Mouse (Mus musculus): ENCODE measurements around the gene Gpr176. TPM values are rescaled to one million over a fixed set of nuclear protein-coding genes. Genes with fewer than 3 reads are reported as not detected.

Gene Gpr176
- polyA plus RNA-seq, 1 experiment from 2014 or later: 0.35 TPM

GRCm38 (mm10) chr2:118236196-118236595 lies 137.0 kb downstream of the Gpr176 start:
- H3K36me3 ChIP-seq (ENCODE audit: control insufficient read depth, insufficient read depth, low read length): no peaks in the 10 kb centered on the region
- no peak for ATAC-seq
- H3K9ac ChIP-seq (ENCODE audit: low read depth, low read length): no peak overlapping the region
- no peak overlapping the region for H3K4me2 ChIP-seq (ENCODE audit: low read depth, low read length)
- 81% methylated on average over 7 of the region's 7 CpGs for WGBS
- no peaks in the 10 kb centered on the region for H3K9me3 ChIP-seq (ENCODE audit: control insufficient read depth, low read length)
- H3K4me3 ChIP-seq (ENCODE audit: low read length): no peak overlapping the region
- H3K4me1 ChIP-seq (ENCODE audit: control insufficient read depth, insufficient read depth, low read length): no peaks in the 10 kb centered on the region
- no peak overlapping the region for H3K27ac ChIP-seq (ENCODE audit: low read length)
- no peaks in the 10 kb centered on the region for H3K27me3 ChIP-seq (replicated peaks; ENCODE audit: control insufficient read depth, insufficient read depth, low read length)

- Histone ChIP-seq H3K4me3 (ENCODE audit: low read length) (no peak overlapping the region), H3K36me3 (ENCODE audit: control insufficient read depth, insufficient read depth, low read length) (no peaks in the 10 kb centered on the region), H3K9ac (ENCODE audit: low read depth, low read length) (no peak overlapping the region), H3K27ac (ENCODE audit: low read length) (no peak overlapping the region), H3K27me3 (replicated peaks; ENCODE audit: control insufficient read depth, insufficient read depth, low read length) (no peaks in the 10 kb centered on the region), H3K4me2 (ENCODE audit: low read depth, low read length) (no peak overlapping the region), H3K4me1 (ENCODE audit: control insufficient read depth, insufficient read depth, low read length) (no peaks in the 10 kb centered on the region), H3K9me3 (ENCODE audit: control insufficient read depth, low read length) (no peaks in the 10 kb centered on the region)
- ATAC-seq: no peak
- 76% methylated on average over 3 of the region's 3 CpGs for WGBS
These were observed 137.6 kb downstream of the Gpr176 start for GRCm38 (mm10) chr2:118235614-118236013.

- no peak overlapping the region for H3K9ac ChIP-seq (ENCODE audit: low read depth, low read length)
- no peaks in the 10 kb centered on the region for H3K27me3 ChIP-seq (replicated peaks; ENCODE audit: control insufficient read depth, insufficient read depth, low read length)
- H3K4me2 ChIP-seq (ENCODE audit: low read depth, low read length): no peak overlapping the region
- 61% methylated on average over 3 of the region's 3 CpGs for WGBS
- no peak for ATAC-seq
- no peaks in the 10 kb centered on the region for H3K9me3 ChIP-seq (ENCODE audit: control insufficient read depth, low read length)
- no peaks in the 10 kb centered on the region for H3K36me3 ChIP-seq (ENCODE audit: control insufficient read depth, insufficient read depth, low read length)
- no peaks in the 10 kb centered on the region for H3K4me1 ChIP-seq (ENCODE audit: control insufficient read depth, insufficient read depth, low read length)
- H3K27ac ChIP-seq (ENCODE audit: low read length): no peak overlapping the region
- no peak overlapping the region for H3K4me3 ChIP-seq (ENCODE audit: low read length)
These were observed 142.7 kb downstream of the Gpr176 start for GRCm38 (mm10) chr2:118230544-118230943.

- no peak for ATAC-seq
- H3K9ac ChIP-seq (ENCODE audit: low read depth, low read length): no peak overlapping the region
- H3K4me2 ChIP-seq (ENCODE audit: low read depth, low read length): no peak overlapping the region
- 90% methylated on average over 4 of the region's 4 CpGs for WGBS
- no peaks in the 10 kb centered on the region for H3K4me1 ChIP-seq (ENCODE audit: control insufficient read depth, insufficient read depth, low read length)
- H3K27me3 ChIP-seq (replicated peaks; ENCODE audit: control insufficient read depth, insufficient read depth, low read length): no peaks in the 10 kb centered on the region
- H3K27ac ChIP-seq (ENCODE audit: low read length): no peak overlapping the region
- no peaks in the 10 kb centered on the region for H3K36me3 ChIP-seq (ENCODE audit: control insufficient read depth, insufficient read depth, low read length)
- H3K9me3 ChIP-seq (ENCODE audit: control insufficient read depth, low read length): no peaks in the 10 kb centered on the region
- H3K4me3 ChIP-seq (ENCODE audit: low read length): no peak overlapping the region
These were observed 144.6 kb downstream of the Gpr176 start for GRCm38 (mm10) chr2:118228486-118229079.

Small RNA genes lying within 50 kb of the gene (microRNA-seq; reads per million reads assigned to microRNA genes)
- not detected for gene Gm22800

Other genes starting within 250 kb of the Gpr176 start
- 0.07 and 0.17 TPM in 2 replicates for gene Fsip1, start 116.5 kb downstream of the Gpr176 start, polyA plus RNA-seq (2015; fragmentation: Nextera tagmentation; extraction: Ambion mirVana)
- gene Eif2ak4, start 15.2 kb upstream of the Gpr176 start, polyA plus RNA-seq (2015; fragmentation: Nextera tagmentation; extraction: Ambion mirVana): 9.0 and 9.5 TPM in 2 replicates
- 191 and 204 TPM in 2 replicates for gene Srp14, start 106.3 kb upstream of the Gpr176 start, polyA plus RNA-seq (2015; fragmentation: Nextera tagmentation; extraction: Ambion mirVana)
- gene Bmf, start 176.3 kb upstream of the Gpr176 start, polyA plus RNA-seq (2015; fragmentation: Nextera tagmentation; extraction: Ambion mirVana): 2.3 and 2.4 TPM in 2 replicates
- 58.4 and 63.6 TPM in 2 replicates for gene Bub1b, start 224.8 kb upstream of the Gpr176 start, polyA plus RNA-seq (2015; fragmentation: Nextera tagmentation; extraction: Ambion mirVana)